Mouse (Mus musculus): ENCODE results near the gene Gps2. TPM values are rescaled to one million over a fixed set of nuclear protein-coding genes. Genes with fewer than 3 reads are reported as not detected.
"Not testable (repeated sequence)": the region's sequence is repeated elsewhere in the genome, so short reads cannot be mapped to it uniquely, and the experiment has no call there.

Gps2 gene
- polyA plus RNA-seq, 1 experiment from 2014 or later, result 106 TPM

DNA sequence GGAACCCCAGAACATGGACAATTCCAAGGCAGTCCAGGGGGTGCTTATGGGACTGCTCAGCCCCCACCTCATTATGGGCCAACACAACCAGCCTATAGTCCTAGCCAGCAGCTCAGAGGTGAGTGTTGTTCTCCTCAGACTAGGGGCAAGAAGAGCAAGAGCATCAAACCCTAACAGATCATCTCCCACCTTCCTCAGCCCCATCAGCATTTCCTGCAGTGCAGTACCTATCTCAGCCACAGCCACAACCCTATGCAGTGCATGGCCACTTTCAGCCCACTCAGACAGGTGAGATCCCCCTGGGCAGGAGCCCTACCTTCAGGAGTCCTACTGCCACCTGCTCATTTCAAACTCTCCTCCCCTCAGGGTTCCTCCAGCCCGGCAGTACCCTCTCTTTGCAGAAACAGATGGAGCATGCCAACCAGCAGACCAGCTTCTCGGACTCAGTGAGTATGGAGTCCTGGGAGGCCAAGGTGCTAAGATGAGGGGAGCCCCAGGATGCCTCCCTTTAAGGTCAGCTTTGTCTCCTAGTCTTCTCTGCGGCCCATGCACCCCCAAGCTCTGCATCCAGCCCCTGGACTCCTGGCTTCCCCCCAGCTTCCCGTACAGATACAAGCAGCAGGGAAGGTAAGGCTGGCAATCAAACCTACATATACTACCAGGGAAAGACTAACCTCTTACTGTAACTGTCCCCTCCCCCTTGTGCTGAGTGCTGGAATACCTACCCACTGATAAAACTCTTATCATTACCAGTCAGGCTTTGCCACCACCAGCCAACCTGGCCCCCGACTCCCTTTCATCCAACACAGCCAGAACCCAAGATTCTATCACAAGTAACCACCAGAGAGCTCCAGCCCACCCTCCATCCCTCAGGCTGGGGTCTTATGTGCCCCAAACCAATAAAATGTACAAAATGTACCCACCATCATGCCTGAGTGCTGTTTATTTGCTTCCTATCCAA, 2.3 kb downstream of the Gps2 start:
- DNase-seq (ENCODE audit: low spot score), result no peak

DNA sequence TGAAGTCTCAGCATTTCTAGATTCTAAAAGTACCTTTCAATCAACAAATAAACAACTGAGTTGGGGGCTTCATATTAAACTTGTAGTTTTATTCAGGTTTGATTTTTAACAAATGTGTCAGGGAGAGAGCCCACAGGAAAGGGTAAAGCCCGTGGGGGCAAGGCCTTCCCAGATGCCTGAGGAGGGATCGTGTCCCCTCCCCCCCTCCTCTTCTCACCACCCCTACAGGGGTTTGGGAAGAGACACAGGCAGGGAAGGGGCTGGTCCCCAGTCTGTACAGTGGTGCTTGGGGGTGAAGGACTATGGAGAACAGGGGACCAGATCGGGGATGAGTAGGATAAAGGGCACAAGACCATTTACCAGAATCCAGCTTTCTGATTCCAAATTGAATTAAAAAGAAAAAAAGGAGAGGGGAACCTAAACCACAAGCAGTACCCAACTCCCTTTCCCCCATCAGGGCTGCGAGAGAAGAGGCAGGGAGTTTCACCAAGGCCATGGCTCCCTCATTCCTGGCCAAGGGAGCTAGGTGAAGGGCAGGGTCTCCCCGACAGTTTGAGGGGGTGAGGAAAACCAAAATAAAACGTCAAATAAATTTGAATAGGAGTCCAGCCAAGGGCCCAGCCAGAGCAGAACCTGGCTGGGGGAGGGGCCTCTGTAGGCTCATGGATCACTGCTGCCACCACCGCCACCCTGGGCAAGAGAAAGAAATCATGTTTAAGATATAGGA, 3.1 kb downstream of the Gps2 start:
- DNase-seq (ENCODE audit: low spot score), result not testable (repeated sequence)

DNA sequence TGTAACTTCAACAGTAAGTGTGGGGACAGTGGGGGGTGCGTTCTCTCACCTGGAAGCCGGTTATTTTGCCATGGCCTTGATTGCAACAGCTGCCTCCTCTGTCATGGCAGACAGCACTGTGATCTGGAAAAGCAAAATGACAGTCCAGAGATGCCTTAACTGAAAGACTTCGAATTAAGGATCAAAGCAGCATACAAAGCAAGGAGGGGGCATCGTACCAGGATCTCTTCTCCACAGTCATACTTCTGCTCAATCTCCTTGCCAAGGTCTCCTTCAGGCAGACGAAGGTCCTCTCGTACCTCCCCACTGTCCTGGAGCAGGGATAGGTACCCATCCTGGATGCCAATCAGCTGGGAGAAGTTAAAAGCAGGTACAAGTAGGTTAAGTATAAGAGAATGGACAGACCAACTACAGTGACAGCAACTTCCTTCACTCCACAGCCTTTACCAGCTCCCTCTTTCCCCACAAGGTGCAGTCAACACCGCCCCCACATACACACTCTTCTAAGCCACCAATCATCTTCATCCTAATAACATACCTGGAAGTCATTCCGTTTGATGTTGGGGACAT, 3.8 kb downstream of the Gps2 start:
- DNase-seq (ENCODE audit: low spot score), result no peak

DNA sequence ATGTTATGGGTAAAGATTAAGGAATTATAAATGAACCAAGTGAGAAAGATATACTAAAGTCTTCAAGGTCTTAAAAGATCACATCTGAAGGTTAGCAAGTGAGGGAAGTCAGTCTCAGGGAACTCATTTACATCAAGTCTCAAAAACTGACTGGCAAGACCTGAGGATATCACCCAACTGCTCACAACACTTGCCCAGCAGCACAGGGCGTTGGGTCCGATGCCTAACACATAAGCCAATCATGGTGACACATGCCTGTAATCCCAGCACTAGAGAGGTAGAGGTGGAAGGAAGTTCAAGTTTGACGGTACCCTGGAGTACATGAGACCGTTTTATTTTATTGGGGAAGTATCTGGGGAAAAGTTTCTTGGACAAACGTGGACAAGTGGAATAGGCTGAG, 4.4 kb downstream of the Gps2 start:
- no peak for DNase-seq (ENCODE audit: low spot score)

DNA sequence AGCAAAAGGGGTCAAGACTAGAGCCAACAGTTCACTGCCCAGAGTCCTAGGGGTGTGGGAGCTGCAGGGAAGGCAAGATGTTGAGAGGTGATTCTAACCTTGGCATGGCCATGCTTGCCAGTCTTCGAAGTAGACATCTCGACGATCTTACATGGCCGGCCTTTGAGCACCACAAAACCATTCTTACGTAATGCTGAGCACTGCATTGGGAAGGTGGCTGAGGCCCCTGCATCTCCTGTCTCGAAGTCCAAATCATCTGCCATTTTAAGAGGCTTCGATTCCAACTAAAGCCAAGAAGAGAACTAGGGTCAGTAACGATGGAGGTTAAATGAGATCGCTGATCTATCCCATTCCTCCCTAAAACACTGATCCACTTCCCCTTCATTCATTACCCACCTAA, 5.4 kb downstream of the Gps2 start:
- no peak for DNase-seq (ENCODE audit: low spot score)

DNA sequence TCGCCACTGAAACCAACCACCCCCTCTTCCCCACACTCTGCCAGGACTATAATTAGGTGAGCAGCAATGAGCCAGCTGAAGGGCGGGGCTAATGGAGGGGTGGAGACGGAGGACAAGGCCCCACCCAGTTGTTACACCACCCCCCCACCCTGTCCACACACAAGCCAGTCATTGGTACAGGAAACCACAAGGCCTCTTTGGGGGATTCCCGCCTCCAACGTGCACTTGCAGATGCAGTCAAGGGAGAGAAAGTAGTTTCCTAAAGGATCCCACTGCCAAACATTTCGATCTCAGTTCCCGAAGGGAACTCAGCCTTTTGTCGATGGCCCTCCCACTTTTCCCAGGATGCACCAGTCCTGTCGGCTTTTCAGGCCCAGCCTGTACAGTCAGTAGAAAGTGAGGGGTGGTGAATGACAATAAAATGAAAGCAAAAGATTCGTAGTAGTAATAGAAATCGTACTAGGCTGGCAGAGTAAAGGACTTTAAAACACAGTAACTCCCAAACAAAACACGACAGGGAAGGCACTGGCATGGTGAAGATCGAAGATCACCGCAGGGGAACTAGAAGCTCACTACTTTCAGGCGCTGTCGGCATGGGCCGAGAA, 6.1 kb downstream of the Gps2 start:
- peak; percentile 78 for DNase-seq (ENCODE audit: low spot score)

DNA sequence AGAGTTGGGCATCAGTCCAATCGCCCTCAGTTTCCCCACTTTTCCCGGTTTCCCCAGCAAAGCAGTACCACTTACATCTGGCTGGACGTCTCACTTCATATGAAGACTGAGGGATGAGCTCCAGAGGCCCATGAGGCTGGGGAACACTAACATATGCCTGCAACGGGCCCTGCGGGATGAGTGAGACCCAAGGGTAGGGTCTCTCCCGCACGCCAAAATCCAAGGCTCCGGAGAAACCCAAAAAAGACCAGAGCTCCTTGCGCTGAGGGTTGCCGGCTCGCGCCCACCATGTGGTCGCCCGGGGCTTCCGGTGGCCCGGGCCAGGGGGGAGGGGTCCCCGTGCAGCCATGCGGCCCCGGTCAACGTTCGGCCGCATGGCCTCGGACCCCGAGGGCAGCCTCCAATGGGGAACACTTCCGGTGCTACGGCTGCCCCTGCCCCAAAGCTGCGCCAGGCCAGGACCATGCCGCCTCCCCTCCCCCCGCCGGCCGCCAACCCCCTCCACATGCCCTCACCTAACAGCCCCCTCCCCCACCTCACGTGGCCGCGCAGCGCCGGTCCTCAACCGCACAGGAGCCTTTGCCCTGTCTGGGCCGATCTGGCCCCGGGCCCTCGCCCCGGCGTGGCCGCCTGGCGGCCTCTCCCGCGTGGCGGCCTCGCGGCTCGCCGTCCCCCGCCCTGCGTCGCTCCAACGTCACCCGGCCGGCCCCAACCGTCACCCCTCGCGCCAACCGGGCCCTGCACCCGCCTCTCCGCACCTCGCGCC, 6.8 kb downstream of the Gps2 start:
- DNase-seq (ENCODE audit: low spot score), result peak; percentile 44

DNA sequence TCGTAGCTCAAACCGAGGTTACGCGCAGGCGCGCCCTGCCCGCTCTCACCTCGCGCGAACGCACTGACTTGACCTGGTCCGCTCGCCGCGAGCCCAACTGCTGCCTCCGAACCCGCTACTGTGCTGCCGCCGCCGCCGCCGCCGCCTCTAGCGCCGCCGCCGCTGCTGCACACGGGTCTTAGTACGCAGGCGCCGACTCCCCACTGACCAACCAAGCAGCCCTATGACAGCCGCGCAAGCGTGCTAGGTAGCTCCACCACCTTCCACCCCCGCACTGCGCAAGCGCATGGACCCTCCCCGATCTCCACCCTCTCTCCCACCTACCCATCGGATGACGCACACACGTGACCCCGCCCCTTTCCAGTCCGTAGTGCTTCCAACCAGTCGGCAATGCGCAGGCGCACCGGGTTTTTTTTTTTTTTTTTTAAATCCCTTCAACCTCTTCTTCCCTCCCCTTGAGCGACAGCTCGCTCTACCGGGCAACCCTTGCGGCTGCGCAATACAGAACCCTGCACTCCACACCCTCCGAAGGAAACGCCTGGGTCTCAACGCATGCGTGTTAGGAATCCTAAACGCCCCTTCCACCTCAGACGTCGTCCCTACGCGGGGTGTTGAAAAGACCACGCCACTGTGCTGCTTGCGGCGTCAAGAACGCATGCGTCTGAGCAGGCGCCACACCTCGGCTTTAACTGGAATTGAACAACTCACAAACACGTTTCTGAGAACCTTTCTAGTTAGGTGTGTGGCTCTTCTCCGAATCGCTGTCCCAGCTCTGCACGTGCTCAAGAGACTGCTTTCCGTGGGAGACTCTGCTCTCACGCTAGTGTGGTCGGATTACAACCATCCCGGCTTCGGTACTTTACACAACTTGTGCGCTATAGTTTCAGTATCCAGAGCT, 7.7 kb downstream of the Gps2 start, which contains the start of gene Eif5a:
TSS of gene Eif5a (minus strand) at position 845 of the 898 bp plus-strand sequence.
- peak; percentile 100 for DNase-seq (ENCODE audit: low spot score)

DNA sequence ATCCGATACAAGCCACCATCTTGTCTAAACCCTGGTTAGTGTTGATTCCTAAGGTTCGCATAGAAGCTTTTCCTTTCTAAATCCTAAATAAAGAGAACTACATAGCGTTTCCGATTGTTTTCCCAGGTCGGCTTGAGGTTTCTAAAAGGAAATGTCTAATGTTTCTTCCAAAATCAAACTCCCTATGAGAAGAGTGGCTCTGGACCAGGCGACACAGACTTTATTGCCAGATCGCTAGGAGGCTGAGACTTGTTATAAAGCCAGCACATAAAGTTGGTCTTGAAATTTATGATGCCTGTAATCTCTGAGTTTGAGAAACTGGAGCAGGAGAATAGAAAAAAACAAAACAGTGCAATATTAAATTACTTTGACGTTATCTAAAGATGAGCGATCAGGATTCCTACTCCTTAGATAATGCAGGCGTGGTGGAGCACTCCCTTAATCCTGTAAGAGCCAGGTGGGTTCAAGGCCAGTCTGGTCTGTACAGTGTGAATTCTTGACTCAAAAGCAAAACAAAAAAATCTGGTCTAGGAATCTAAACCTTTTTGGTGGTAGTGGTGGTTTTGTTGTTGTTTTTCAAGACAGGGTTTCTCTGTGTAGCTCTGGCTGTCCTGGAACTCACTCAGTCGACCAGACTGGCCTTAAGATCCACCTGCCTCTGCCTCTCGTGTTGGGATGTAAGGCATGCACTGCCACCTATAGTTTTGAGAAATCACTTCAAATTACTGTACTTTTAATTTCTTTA, 8.5 kb downstream of the Gps2 start:
- DNase-seq (ENCODE audit: low spot score), result peak; percentile 34

DNA sequence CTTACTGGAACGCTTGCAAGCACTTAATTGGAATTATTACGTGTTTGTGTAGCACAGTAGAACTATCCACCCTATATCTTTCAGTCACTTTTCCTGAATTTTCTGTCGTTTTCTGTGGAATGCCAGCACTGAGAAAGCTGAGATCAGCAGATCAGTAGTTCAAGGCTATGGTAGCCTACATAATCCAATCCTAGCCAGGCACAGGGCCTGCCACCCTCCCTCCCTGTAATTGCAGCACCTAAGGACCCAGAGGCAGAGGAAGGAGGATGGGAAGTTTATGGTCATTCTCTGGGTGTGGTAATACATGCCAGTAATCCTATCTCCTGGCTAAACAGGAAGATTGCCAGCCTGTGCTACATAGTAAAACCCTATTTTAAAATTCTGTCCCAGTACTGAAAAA, 9.1 kb downstream of the Gps2 start:
- no peak for DNase-seq (ENCODE audit: low spot score)

DNA sequence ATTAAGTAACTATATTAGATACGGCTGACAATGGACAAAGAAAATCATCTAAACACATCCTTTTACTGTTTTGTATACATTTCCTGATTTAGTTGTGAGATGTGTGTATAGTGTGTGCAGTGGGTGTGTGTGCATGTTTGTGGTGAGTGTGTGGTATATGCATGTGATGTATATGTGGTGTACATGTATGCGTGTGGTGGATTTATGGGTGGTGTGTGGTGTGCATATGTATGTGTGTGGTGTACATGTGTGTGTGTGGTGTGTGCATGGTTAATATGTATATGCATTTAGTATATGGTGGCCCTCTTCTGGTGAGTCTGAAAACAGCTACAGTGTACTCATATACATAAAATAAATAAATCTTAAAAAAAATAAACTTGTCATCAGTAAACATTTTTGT, 13.8 kb downstream of the Gps2 start:
- DNase-seq (ENCODE audit: low spot score), result no peak

DNA sequence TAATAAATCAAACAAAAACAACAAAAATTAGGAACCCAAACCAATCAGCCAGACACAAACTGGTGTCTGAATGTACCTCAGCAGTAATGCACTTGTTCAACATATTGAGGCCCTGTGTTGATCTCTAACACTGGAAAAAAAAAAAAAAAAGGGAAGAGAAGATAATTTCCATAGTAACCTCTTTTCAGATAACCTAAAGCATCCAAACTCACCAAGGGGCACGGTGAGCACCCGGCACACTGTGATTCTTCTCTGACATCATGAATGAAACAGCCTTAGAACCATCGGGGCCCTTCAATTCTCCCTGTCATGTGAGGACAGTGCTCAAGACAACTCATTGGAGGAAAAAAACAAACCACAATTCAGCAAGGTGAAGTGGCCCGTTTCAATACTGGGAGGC, 16.0 kb downstream of the Gps2 start:
- no peak for DNase-seq (ENCODE audit: low spot score)

DNA sequence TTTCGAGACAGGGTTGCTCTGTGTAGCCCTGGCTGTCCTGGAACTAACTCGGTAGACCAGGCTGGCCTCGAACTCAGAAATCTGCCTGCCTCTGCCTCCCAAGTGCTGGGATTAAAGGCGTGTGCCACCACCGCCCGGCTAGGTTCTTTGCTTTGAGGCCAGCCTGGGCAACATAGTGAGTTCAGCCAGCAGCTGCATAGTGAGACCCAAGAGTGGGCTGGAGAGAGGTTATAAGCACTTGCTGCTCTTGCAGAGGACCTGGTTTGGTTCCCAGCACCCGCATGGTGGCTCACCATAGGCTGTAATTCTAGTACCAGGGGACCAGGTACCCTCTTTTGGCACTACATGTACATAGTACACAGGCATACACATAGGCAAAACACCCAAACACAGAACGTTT, 16.5 kb downstream of the Gps2 start:
- not testable (repeated sequence) for DNase-seq (ENCODE audit: low spot score)

DNA sequence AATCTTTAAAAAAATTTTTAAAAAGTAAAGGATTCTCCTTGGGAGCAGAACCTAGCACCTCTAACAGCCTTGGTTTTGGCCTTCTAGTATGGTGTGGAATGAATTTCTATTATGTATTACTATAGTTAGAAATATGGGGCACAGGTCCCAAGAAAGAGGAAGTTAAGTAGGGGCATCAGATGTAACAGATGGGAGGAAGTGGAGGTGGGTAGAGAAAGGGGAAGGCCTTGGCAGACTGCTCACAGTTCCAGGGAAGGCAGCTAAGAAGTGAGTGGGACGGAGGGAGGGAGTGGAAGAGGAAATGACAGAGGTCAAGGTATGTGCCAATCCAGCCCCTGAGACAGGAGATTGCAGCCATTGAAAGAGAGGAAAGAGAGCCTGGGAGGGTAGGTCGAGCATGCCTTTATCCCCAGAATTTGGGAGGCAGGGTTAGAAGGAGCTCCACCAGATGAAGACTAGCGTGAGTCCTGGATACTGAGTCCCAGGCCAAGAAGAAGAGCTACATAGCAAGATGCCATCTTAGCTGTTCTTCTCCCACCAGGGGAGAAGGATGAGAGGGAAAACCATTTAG, 17.4 kb downstream of the Gps2 start:
- peak; percentile 45 for DNase-seq (ENCODE audit: low spot score)

DNA sequence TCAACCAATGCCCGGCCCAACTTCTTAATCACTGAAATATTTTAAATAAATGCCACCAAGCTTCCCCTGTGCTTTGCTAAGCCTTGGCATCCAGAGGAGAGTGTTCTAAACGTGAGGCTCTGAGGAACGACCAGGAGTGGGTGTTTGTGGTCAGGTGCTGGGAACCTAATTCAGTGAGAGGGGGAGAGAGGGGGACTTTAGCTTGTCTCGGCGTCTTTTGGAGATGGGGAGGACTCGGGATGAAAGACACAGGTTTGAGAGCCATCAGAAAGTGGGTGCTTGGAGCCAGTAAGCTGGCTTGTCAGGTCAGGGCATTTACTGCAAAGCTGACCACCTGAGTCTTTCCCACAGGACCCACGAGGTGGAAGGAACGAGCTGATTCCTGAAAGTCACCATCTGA, 18.1 kb downstream of the Gps2 start:
- DNase-seq (ENCODE audit: low spot score), result no peak

DNA sequence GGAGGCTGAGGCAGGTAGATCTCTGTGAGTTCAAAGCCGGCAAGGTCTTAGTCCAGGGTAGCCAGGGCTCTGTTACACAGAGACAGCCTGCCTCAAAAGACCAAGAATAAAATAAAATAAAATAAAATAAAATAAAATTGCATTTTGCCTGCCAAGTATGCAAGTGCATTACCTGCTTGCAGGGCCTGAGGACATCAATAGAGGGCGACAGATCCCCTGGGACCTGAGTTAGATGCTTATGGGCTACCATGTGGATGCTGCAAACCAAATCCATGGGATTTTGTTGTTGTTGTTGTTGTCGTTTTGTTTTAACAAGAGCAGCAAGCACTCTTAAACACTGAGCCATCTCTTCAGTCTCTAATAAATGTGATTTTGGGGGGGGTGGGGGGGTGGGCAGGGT, 18.6 kb downstream of the Gps2 start:
- no peak for DNase-seq (ENCODE audit: low spot score)

DNA sequence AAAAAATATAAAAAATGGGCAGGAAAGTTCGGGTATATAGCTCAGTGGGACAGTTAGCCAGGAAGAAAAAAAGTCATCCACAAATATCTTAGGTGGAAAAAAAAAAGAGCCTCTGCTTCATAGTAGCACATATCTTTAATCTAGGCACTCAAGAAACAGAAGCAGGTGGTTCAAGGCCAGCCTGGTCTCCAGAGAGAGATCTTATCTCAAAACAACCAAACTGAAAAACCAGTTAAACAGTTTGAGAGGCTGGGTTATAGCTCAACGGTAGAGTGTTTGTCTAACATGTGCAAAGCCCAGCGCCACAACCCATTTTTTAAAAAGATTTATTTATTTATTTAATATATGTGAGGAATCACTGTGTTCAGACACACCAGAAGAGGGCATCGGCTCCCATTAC, 19.4 kb downstream of the Gps2 start:
- DNase-seq (ENCODE audit: low spot score), result no peak

DNA sequence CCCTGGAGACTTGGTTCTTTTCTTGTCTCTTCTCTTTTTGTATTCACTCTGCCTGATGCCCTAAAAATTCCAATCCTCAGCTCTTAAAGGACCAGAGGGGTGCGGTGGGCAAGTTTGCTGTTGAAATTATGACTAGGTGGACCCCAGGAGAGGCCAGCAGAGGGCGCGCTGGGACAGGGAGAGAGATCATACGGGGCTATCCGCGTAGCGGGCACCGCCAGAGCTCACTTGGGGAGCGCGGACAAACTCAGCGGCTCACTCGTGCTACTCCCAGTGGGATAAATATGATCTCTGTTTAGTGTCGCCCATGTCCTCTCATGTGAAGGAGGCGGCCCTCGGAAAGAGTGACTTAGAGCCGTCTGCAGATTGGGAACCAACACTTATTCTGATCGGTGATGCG, 20.5 kb downstream of the Gps2 start:
- DNase-seq (ENCODE audit: low spot score), result peak; percentile 89

DNA sequence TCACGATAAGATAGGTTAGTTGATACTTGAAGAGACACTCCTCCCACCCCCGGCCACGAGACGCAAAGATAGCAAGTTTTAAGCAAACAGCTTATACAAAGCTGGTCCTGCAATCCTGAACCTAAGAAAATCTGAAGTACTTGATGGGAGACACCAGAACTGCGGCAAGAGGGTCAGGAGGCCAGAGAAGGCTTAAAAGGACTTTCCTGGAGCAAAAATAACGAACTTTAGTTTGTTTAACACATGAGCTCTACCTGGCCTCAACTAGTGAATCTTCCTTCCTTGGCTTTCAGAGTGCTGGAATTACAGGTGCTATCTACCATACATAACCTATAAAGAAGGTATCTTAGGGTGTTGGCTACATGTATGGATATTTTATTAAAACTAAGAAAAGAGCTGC, 21.0 kb downstream of the Gps2 start:
- DNase-seq (ENCODE audit: low spot score), result no peak

All from thymus, postnatal 0 days (tissue).